Mouse (Mus musculus) heart, embryonic 13.5 days (tissue): ENCODE data around the gene Skor1. TPM values are rescaled to one million over a fixed set of nuclear protein-coding genes. Genes with fewer than 3 reads are reported as not detected.

Experiments used
- ATAC-seq: fragments of 200-750 bp; cut with Nextera tagmentation; 2 replicates; pipeline ENCODE4 v1.8.0; 2017; ENCODE audit warnings: moderate TSS enrichment; ENCODE audit not compliant: insufficient number of reproducible peaks, low FRiP score, low TSS enrichment; ENCODE audit errors: extremely low read depth
- H3K27ac ChIP-seq: fragments of 300-500 bp; sonication (generic); replicated peaks from 2 replicates; pipeline ENCODE4 v1.5.1; 2015; ENCODE audit warnings: moderate library complexity, mild to moderate bottlenecking, inconsistent platforms
- H3K27me3 ChIP-seq: fragments of 300-500 bp; sonication (generic); replicated peaks from 2 replicates; pipeline ENCODE4 v1.6.1; 2015; ENCODE audit warnings: mild to moderate bottlenecking, inconsistent platforms
- H3K36me3 ChIP-seq: fragments of 300-500 bp; sonication (generic); 2 replicates; pipeline ENCODE4 v1.6.1; 2015; ENCODE audit warnings: mild to moderate bottlenecking, inconsistent platforms
- H3K4me1 ChIP-seq: fragments of 300-500 bp; sonication (generic); 2 replicates; pipeline ENCODE4 v1.6.1; 2015; ENCODE audit warnings: inconsistent platforms
- H3K4me2 ChIP-seq: fragments of 300-500 bp; sonication (generic); 2 replicates; pipeline ENCODE4 v1.6.1; 2015; ENCODE audit warnings: inconsistent platforms, mild to moderate bottlenecking, moderate library complexity
- H3K4me3 ChIP-seq: fragments of 300-500 bp; sonication (generic); 2 replicates; pipeline ENCODE4 v1.5.1; 2015; ENCODE audit warnings: moderate library complexity, mild to moderate bottlenecking, inconsistent platforms
- H3K9ac ChIP-seq: fragments of 300-500 bp; sonication (generic); 2 replicates; pipeline ENCODE4 v1.6.1; 2015; ENCODE audit warnings: inconsistent platforms, mild to moderate bottlenecking, moderate library complexity
- H3K9me3 ChIP-seq: fragments of 300-500 bp; sonication (generic); 2 replicates; pipeline ENCODE4 v1.6.1; 2016; ENCODE audit warnings: inconsistent platforms
- WGBS: fragments of 180-500 bp; shearing (Covaris S2); methylation state at CpG from one replicate; pipeline ENCODE4 v1.1.7; 2015; ENCODE audit warnings: mixed read lengths; 5-methylcytosine and 5-hydroxymethylcytosine counted together
- polyA plus RNA-seq: library from polyadenylated mRNA; unstranded; fragments of >200 nt; fragmentation: Nextera tagmentation; extraction: Ambion mirVana; gene quantifications from 2 replicates; pipeline ENCODE4 v1.2.1, GENCODE M21; 2015

The Skor1 gene
- polyA plus RNA-seq, 1 experiment from 2014 or later = not detected

DNA sequence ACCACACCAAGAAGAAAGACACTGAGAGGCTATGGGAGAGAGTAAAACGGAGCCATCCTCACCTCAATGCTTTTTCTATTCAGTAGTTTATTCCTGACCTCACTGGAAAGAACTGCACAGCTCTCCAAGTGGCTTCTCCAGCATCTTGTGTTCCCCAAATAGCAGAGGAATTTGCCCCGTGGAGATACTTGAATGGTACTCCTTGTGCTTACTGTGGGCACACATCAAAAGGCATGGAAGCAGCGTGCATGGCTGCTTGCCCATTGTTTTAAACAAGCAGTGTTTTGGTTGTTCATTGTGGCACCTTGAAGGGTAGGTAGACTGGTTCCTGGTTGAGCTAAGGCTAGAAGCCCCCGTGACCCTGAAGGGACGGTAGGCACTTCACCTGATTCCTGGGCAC is 48.1 kb downstream of the Skor1 start:
- no peak overlapping the region for H3K27ac ChIP-seq

DNA sequence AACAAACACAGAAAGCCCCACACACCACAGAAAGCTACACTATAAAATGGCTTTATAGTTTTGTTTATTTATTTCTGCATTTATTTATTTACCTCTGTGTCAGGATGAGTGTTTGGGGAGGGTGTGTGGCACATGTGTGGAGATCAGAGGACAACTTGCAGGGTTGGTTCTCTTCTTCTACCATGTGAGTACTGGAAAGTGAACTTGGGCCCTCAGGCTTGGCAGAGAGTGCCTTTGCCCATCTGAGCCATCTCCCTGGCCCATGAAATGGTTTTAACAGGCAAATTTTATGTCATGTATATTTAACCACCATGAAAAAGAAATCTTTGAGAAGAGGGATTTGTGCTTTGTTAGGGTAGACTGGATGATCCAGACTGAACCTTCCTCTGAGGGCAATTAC is 48.9 kb downstream of the Skor1 start:
- H3K9ac ChIP-seq = no peak overlapping the region
- no peaks in the 10 kb centered on the region for H3K27me3 ChIP-seq
- no peaks in the 10 kb centered on the region for H3K36me3 ChIP-seq
- no peak overlapping the region for H3K4me3 ChIP-seq
- H3K4me1 ChIP-seq = peaks cover 9% of the 10 kb centered on the region
- no peak overlapping the region for H3K4me2 ChIP-seq
- H3K27ac ChIP-seq = no peak overlapping the region
- ATAC-seq = no peak
- peaks cover 4% of the 10 kb centered on the region; the same call in 1 of the 2 replicates for H3K9me3 ChIP-seq

More for the DNA sequence above, 48.1 kb downstream of the Skor1 start:
- ATAC-seq = no peak
- H3K9ac ChIP-seq = no peak overlapping the region
- H3K4me1 ChIP-seq = peaks cover 9% of the 10 kb centered on the region
- H3K27me3 ChIP-seq = no peaks in the 10 kb centered on the region
- H3K9me3 ChIP-seq = peaks cover 4% of the 10 kb centered on the region; the same call in 1 of the 2 replicates
- H3K4me2 ChIP-seq = no peak overlapping the region
- no peak overlapping the region for H3K4me3 ChIP-seq
- no peaks in the 10 kb centered on the region for H3K36me3 ChIP-seq
- WGBS = 64% methylated on average over 5 of the region's 5 CpGs

DNA sequence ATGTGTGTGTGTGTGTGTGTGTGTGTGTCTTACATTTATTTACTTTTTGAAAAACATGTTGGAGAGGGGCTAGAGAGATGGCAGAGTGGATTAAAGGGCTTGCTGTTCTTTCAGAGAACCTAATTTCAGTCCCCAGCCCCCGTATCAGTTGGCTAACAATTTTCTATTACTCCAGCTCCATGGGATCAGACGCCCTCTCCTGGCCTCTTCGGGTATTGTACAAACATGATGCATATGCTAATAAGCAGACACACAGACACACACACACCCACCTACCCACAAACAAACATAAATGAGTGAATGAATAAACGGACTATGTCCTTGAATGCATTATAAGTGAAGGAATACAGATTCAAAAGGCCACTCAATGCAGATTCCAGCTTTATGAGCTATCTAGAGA is 49.4 kb downstream of the Skor1 start:
- no peaks in the 10 kb centered on the region for H3K27me3 ChIP-seq
- peaks cover 9% of the 10 kb centered on the region for H3K4me1 ChIP-seq
- H3K36me3 ChIP-seq = no peaks in the 10 kb centered on the region
- H3K4me2 ChIP-seq = no peak overlapping the region
- H3K9me3 ChIP-seq = peaks cover 4% of the 10 kb centered on the region; the same call in 1 of the 2 replicates
- ATAC-seq = no peak
- WGBS = 70% methylated on average over 4 of the region's 4 CpGs
- no peak overlapping the region for H3K4me3 ChIP-seq
- H3K9ac ChIP-seq = no peak overlapping the region
- no peak overlapping the region for H3K27ac ChIP-seq

DNA sequence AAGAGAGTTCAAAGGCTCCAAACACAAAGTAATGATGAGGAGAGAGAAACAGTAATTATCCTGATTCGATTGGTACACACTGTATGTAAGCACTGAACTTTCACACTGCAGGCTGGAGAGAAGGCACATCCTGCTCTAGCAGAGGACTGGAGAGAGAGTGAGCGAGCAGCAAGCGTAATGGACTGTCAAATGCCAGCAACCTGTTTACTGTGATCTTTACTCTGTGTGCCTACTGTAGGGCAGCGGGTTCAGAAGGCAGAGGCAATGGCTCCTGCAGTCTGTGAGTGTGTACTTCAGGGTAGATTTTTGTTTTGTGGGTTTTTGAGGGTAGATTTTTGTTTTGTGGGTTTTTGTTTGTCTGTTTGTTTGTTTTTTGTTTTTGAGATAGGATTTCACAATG is 49.9 kb downstream of the Skor1 start:
- Histone ChIP-seq H3K4me1 (peaks cover 9% of the 10 kb centered on the region), H3K4me3 (no peak overlapping the region), H3K9me3 (peaks cover 4% of the 10 kb centered on the region; the same call in 1 of the 2 replicates), H3K27ac (no peak overlapping the region), H3K9ac (no peak overlapping the region), H3K36me3 (no peaks in the 10 kb centered on the region), H3K27me3 (no peaks in the 10 kb centered on the region), H3K4me2 (no peak overlapping the region)
- WGBS = 79% methylated on average over 4 of the region's 4 CpGs
- ATAC-seq = no peak

DNA sequence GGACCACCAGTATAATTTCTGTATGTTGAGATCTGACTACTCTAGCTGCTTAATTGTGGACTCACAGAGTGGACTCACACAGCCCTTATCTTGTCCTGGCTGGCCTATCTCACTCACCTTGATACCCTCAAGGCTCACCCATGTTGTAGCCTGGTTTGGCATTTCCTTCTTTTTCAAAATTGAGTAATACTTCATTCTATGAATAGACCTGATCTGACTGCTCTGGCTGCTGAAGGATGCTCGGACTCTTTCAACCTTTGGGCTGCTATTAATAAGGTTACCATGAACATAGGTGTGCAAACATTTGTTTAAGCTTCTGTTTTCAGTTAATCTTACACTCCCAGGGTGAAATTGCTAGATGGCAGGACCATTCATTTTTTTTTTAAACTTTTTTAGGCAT is 51.6 kb downstream of the Skor1 start:
- H3K4me2 ChIP-seq = no peak overlapping the region
- WGBS = 67% methylated on average over 1 of the region's 1 CpGs
- H3K9me3 ChIP-seq = peaks cover 4% of the 10 kb centered on the region; the same call in 1 of the 2 replicates
- H3K9ac ChIP-seq = no peak overlapping the region
- peaks cover 17% of the 10 kb centered on the region for H3K4me1 ChIP-seq
- H3K4me3 ChIP-seq = no peak overlapping the region
- no peaks in the 10 kb centered on the region for H3K36me3 ChIP-seq
- H3K27ac ChIP-seq = no peak overlapping the region
- ATAC-seq = no peak
- H3K27me3 ChIP-seq = no peaks in the 10 kb centered on the region

DNA sequence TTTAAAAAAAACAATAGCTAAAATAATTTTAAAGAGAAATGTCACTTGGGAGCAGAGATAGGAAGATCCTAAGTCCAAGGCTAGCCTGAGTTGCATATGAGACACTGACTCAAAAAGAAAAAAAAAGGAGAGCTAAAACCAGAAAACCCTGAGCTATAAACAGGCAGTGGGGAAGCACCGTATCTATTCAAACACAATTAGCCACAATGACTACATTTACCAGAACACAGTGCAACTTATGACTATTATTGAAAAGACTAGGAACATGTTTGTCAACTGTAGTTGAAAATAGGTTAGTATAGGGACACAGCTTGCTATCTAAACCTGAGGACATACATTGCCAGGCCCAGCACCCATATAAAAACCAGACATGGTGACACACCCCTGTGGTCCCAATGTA is 54.7 kb downstream of the Skor1 start:
- H3K36me3 ChIP-seq = no peaks in the 10 kb centered on the region
- no peak overlapping the region for H3K4me3 ChIP-seq
- no peak for ATAC-seq
- peaks cover 31% of the 10 kb centered on the region for H3K4me1 ChIP-seq
- H3K27me3 ChIP-seq = no peaks in the 10 kb centered on the region
- no peaks in the 10 kb centered on the region for H3K9me3 ChIP-seq
- no peak overlapping the region for H3K9ac ChIP-seq
- no peak overlapping the region for H3K4me2 ChIP-seq
- WGBS = 85% methylated on average over 1 of the region's 1 CpGs
- no peak overlapping the region for H3K27ac ChIP-seq

DNA sequence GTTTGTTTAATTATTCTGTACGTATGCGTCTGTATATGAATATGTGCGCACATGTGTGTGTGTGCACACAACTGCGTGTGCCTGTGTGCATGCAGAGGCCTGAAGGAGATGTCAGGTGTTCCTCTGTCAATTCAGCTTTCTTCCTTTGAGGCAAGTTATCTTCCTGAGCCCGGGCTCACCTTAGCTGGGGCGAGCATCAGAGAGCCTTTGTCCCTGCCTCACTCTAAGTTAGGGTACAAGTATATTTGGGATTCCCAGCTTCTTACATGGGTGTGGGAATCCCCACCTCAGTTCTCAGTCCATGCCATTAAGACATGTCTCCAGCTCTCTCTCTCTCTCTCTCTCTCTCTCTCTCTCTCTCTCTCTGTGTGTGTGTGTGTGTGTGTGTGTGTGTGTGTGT is 56.2 kb downstream of the Skor1 start:
- Histone ChIP-seq H3K4me1 (peaks cover 31% of the 10 kb centered on the region), H3K4me3 (peak overlapping the region; percentile 48), H3K4me2 (peak overlapping the region; percentile 70), H3K9ac (peak overlapping the region; percentile 75), H3K9me3 (no peaks in the 10 kb centered on the region), H3K27me3 (no peaks in the 10 kb centered on the region), H3K36me3 (no peaks in the 10 kb centered on the region), H3K27ac (peak overlapping the region; percentile 93)
- WGBS = 9% methylated on average over 6 of the region's 6 CpGs
- ATAC-seq = no peak

DNA sequence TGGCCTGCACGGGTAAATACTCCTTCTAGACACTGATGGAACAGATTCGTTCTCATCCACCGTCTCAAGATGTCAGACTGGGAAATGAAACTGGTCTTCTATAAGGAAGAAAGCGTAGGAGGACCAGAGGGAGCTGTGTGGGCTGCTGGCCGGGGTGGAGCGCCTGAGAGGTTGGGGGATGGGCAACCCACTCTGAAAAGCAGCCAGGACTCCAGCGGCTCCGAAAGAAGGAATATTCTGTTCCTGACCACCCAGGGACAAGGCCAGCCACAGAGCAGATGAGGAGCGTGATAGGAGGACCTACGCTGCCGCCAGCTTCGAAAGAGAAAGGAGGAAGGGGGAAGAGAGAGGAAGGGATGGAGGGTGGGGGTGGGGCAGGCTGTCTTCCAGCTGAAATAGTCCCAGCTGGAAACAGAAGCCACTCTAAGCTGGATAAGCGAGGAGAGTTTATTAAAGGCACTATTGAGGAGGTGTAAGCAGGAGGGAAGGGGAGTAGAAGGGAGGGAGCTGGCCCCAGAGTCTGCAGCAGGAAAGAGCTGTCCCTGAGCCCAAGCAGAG is 56.7 kb downstream of the Skor1 start:
- Histone ChIP-seq H3K4me3 (peak overlapping the region; percentile 48), H3K27me3 (no peaks in the 10 kb centered on the region), H3K9ac (peak overlapping the region; percentile 75), H3K36me3 (no peaks in the 10 kb centered on the region), H3K27ac (peak overlapping the region; percentile 93), H3K9me3 (no peaks in the 10 kb centered on the region), H3K4me1 (peaks cover 31% of the 10 kb centered on the region), H3K4me2 (peak overlapping the region; percentile 70)
- WGBS = 1% methylated on average over 13 of the region's 13 CpGs
- ATAC-seq = peak; percentile 47

DNA sequence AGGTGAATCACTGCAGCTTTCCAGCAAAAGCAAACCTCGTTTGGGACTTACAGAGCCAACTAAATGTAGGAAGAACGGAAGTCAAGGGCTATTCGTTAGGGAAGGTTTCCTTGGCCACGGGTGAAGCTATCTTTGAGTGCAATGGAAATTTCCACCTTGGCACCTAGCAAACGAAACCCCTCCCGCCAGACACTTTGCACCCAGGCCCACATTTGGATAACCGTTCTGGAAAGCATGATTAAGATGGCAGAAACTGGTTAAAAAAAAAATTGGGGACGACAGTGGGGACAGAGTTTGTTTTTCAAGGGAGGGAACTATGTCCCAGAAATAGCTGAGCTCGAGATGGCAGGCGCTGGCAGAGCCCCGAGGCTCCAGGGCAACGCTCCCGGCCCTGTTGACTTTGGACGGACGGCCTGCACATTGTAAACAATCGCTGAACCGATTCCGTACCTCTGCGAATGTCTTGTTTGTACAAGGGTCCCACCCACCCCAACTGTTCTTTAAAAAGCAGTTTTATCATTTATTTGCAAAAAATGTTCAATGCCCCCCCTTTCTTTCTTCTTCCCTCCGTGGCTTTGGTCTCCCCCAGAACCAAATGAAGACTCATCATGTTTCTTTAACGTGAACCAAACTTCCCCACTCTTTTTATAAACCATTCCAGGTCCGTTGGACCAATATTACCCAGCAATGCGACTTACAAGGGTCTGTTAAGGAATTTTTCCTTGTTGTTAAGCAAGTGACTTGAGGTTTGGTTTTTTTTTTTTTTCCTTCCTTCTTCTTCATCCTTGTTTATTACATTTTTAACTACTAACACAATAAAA is 57.5 kb downstream of the Skor1 start:
- Histone ChIP-seq H3K9ac (peak overlapping the region; percentile 75), H3K4me1 (peaks cover 31% of the 10 kb centered on the region), H3K9me3 (no peaks in the 10 kb centered on the region), H3K4me3 (peak overlapping the region; percentile 48), H3K27me3 (no peaks in the 10 kb centered on the region), H3K27ac (peak overlapping the region; percentile 93), H3K36me3 (no peaks in the 10 kb centered on the region), H3K4me2 (peak overlapping the region; percentile 70)
- no peak for ATAC-seq
- 12% methylated on average over 23 of the region's 23 CpGs for WGBS

DNA sequence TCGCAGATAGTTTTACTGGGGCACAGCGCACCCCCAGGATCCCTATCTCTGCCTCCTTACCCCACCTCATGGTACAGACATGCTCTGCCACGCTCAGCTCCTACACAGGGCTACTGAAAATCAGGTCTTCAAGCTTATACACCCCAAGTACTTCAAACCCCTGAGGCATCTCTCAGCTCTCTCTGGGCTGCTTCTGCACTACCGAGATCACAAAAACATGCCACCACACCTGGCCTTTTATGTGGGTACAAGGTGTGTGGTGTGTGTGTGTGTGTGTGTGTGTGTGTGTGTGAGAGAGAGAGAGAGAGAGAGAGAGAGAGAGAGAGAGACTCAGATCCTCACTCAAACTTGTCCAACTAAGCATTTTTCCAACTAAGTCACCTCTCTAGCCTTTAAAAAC is 59.6 kb downstream of the Skor1 start:
- no peak for ATAC-seq
- Histone ChIP-seq H3K9ac (no peak overlapping the region), H3K4me3 (no peak overlapping the region), H3K27ac (no peak overlapping the region), H3K36me3 (no peaks in the 10 kb centered on the region), H3K4me1 (peaks cover 32% of the 10 kb centered on the region), H3K4me2 (no peak overlapping the region), H3K9me3 (no peaks in the 10 kb centered on the region), H3K27me3 (no peaks in the 10 kb centered on the region)
- 88% methylated on average over 4 of the region's 4 CpGs for WGBS
